10 mouse cellular contexts compared by ENCODE assay signal in genomic region chr1:168425017-168425705, GRCm38 (mm10). TPM values are rescaled to one million over a fixed set of nuclear protein-coding genes. Genes with fewer than 3 reads are reported as not detected.
DNase-seq lines count a peak whose midpoint lies in the region; ATAC-seq lines count a peak whose summit lies in the region.
"Had no signal": no experiment of that assay in that cellular context is flagged by ENCODE, and none has a peak within 500 bp of the region (broad histone marks: within the 10 kb centered on the region; RNA-seq: fewer than 3 reads in every experiment).

No protein-coding gene starts in this region.

- H3K4me3 ChIP-seq in kidney, embryonic 16.5 days (ENCODE audit: low read length) = peak overlapping the region; percentile 99
- H3K4me3 ChIP-seq in embryonic facial prominence, embryonic 12.5 days = peak overlapping the region; percentile 90
- peak overlapping the region; percentile 63 for H3K4me3 ChIP-seq in forebrain, embryonic 16.5 days (replicated peaks; ENCODE audit: low read length)
- H3K4me3 ChIP-seq in midbrain, embryonic 13.5 days (replicated peaks) = peak overlapping the region; percentile 94

- WGBS in kidney, embryonic 16.5 days = 25% methylated on average over 5 of the region's 5 CpGs
- WGBS in embryonic facial prominence, embryonic 12.5 days = 14% methylated on average over 5 of the region's 5 CpGs
- 14% methylated on average over 5 of the region's 5 CpGs for WGBS in forebrain, embryonic 16.5 days
- WGBS in midbrain, embryonic 13.5 days = 21% methylated on average over 5 of the region's 5 CpGs

- peaks cover 17% of the 10 kb centered on the region; the same call in 1 of the 2 replicates for H3K36me3 ChIP-seq in kidney, embryonic 16.5 days (ENCODE audit: insufficient read depth, low read length)
- H3K36me3 ChIP-seq in embryonic facial prominence, embryonic 12.5 days = peaks cover 15% of the 10 kb centered on the region
- H3K36me3 ChIP-seq in forebrain, embryonic 16.5 days (ENCODE audit: control insufficient read depth, insufficient read depth) = 0 out of 2 replicates have a peak, but pooled peaks cover 2% of the 10 kb centered on the region
- H3K36me3 ChIP-seq in midbrain, embryonic 13.5 days = peaks cover 25% of the 10 kb centered on the region

- H3K27me3 ChIP-seq in kidney, embryonic 16.5 days (ENCODE audit: insufficient read depth, low read length) = no peaks in the 10 kb centered on the region
- no peaks in the 10 kb centered on the region for H3K27me3 ChIP-seq in embryonic facial prominence, embryonic 12.5 days
- H3K27me3 ChIP-seq in forebrain, embryonic 16.5 days (replicated peaks; ENCODE audit: control insufficient read depth, insufficient read depth, low read length) = no peaks in the 10 kb centered on the region
- H3K27me3 ChIP-seq in midbrain, embryonic 13.5 days = no peaks in the 10 kb centered on the region

- no peak for DNase-seq in kidney, adult 8-10 months
- DNase-seq in frontal cortex, postnatal 14 days (ENCODE audit: low spot score in 2 of 2) = no peak
- DNase-seq in Muller cell, postnatal 12 days (ENCODE audit: inconsistent ontology term) = no peak
- no peak for DNase-seq in layer of hippocampus, adult 18-20 months (ENCODE audit: low spot score in 2 of 2)
- DNase-seq: gastrocnemius, postnatal 10 days; lung, adult 18-20 months had no signal

- peak; percentile 58; the same call in 1 of the 2 replicates for ATAC-seq in kidney, embryonic 16.5 days (ENCODE audit: low FRiP score, low TSS enrichment)
- no peak for ATAC-seq in embryonic facial prominence, embryonic 12.5 days (ENCODE audit: insufficient number of reproducible peaks, insufficient read depth, low FRiP score, low TSS enrichment)
- ATAC-seq in forebrain, embryonic 16.5 days = no peak
- ATAC-seq in midbrain, embryonic 13.5 days = no peak

- H3K9me3 ChIP-seq in kidney, embryonic 16.5 days (ENCODE audit: low read length) = no peaks in the 10 kb centered on the region
- H3K9me3 ChIP-seq in embryonic facial prominence, embryonic 12.5 days = no peaks in the 10 kb centered on the region
- H3K9me3 ChIP-seq in forebrain, embryonic 16.5 days (ENCODE audit: control insufficient read depth, low read length) = no peaks in the 10 kb centered on the region
- H3K9me3 ChIP-seq in midbrain, embryonic 13.5 days = no peaks in the 10 kb centered on the region

- H3K27ac ChIP-seq in kidney, embryonic 16.5 days (ENCODE audit: low read length) = peak overlapping the region; percentile 48
- peak overlapping the region; percentile 41; the same call in 1 of the 2 replicates for H3K27ac ChIP-seq in embryonic facial prominence, embryonic 12.5 days
- no peak overlapping the region; the same call in 1 of the 2 replicates for H3K27ac ChIP-seq in forebrain, embryonic 16.5 days (ENCODE audit: low read length)
- no peak overlapping the region; the same call in 1 of the 2 replicates for H3K27ac ChIP-seq in midbrain, embryonic 13.5 days

- peak overlapping the region; percentile 65 for H3K9ac ChIP-seq in kidney, embryonic 16.5 days (replicated peaks; ENCODE audit: low read length)
- peak overlapping the region; percentile 31 for H3K9ac ChIP-seq in embryonic facial prominence, embryonic 12.5 days
- H3K9ac ChIP-seq in forebrain, embryonic 16.5 days (replicated peaks; ENCODE audit: low read depth, low read length) = peak overlapping the region; percentile 68
- H3K9ac ChIP-seq in midbrain, embryonic 13.5 days (replicated peaks) = peak overlapping the region; percentile 69

- H3K4me2 ChIP-seq in kidney, embryonic 16.5 days (replicated peaks; ENCODE audit: low read depth, low read length) = peak overlapping the region; percentile 66
- peak overlapping the region; percentile 54 for H3K4me2 ChIP-seq in embryonic facial prominence, embryonic 12.5 days (replicated peaks)
- H3K4me2 ChIP-seq in forebrain, embryonic 16.5 days (ENCODE audit: low read length) = peak overlapping the region; percentile 78
- peak overlapping the region; percentile 65 for H3K4me2 ChIP-seq in midbrain, embryonic 13.5 days (replicated peaks)

- H3K4me1 ChIP-seq in kidney, embryonic 16.5 days (ENCODE audit: insufficient read depth, low read length) = peaks cover 69% of the 10 kb centered on the region
- peaks cover 56% of the 10 kb centered on the region for H3K4me1 ChIP-seq in embryonic facial prominence, embryonic 12.5 days
- H3K4me1 ChIP-seq in forebrain, embryonic 16.5 days (replicated peaks; ENCODE audit: control insufficient read depth, insufficient read depth, low read length) = peaks cover 49% of the 10 kb centered on the region
- peaks cover 72% of the 10 kb centered on the region for H3K4me1 ChIP-seq in midbrain, embryonic 13.5 days (replicated peaks)

RNA-seq across cellular contexts. Expression of gene Pbx1, which starts 6.9 kb away (rescaled TPM):
- polyA plus RNA-seq in kidney, embryonic 16.5 days (2015; fragmentation: Nextera tagmentation; extraction: Ambion mirVana) = 67.3 and 75.5 TPM in 2 replicates
- polyA plus RNA-seq in embryonic facial prominence, embryonic 12.5 days (2016; fragmentation: Nextera tagmentation; extraction: Ambion mirVana) = 66.3 and 66.8 TPM in 2 replicates
- 82.9 and 91.2 TPM in 2 replicates for polyA plus RNA-seq in forebrain, embryonic 16.5 days (2015; fragmentation: Nextera tagmentation; extraction: Ambion mirVana)
- polyA plus RNA-seq in midbrain, embryonic 13.5 days (2015; fragmentation: Nextera tagmentation; extraction: Ambion mirVana) = 84.9 and 91.4 TPM in 2 replicates
- total RNA-seq in layer of hippocampus, adult 18-20 months (2021) = 100 to 1,000 TPM; 122 to 127 TPM

Comparison
In these comparisons a context has a peak if more than half of its experiments do, and no peak if none do; other contexts are left out.
1. H3K27ac ChIP-seq: peak in kidney, embryonic 16.5 days (single experiment) and embryonic facial prominence, embryonic 12.5 days (single experiment); none in forebrain, embryonic 16.5 days (single experiment) and midbrain, embryonic 13.5 days (single experiment).
2. Peak in every context shown above with its lines, with median percentiles within 50 percentile points of each other: H3K4me2 ChIP-seq, H3K4me3 ChIP-seq and H3K9ac ChIP-seq.